Mouse (Mus musculus) limb, embryonic 15.5 days (tissue): Measurements from ENCODE around the gene Vcpkmt. TPM values are rescaled to one million over a fixed set of nuclear protein-coding genes. Genes with fewer than 3 reads are reported as not detected.
"Not testable (repeated sequence)": the region's sequence is repeated elsewhere in the genome, so short reads cannot be mapped to it uniquely, and the experiment has no call there.

ENCODE experiments used
- ATAC-seq: fragments of 200-750 bp; cut with Nextera tagmentation; 2 replicates; pipeline ENCODE4 v1.8.0; 2017; ENCODE audit warnings: low read depth, moderate TSS enrichment; ENCODE audit not compliant: insufficient number of reproducible peaks, low FRiP score, low TSS enrichment
- H3K27ac ChIP-seq: fragments of 300-500 bp; sonication (generic); 2 replicates; pipeline ENCODE4 v1.5.1; 2015; ENCODE audit warnings: moderate library complexity, mild to moderate bottlenecking, inconsistent platforms
- H3K27me3 ChIP-seq: fragments of 300-500 bp; sonication (generic); 2 replicates; pipeline ENCODE4 v1.6.1; 2015; ENCODE audit warnings: inconsistent platforms
- H3K36me3 ChIP-seq: fragments of 300-500 bp; sonication (generic); 2 replicates; pipeline ENCODE4 v1.6.1; 2015; ENCODE audit warnings: inconsistent platforms
- H3K4me1 ChIP-seq: fragments of 300-500 bp; sonication (generic); 2 replicates; pipeline ENCODE4 v1.6.1; 2015; ENCODE audit warnings: inconsistent platforms
- H3K4me2 ChIP-seq: fragments of 300-500 bp; sonication (generic); 2 replicates; pipeline ENCODE4 v1.6.1; 2015; ENCODE audit warnings: mild to moderate bottlenecking, inconsistent platforms
- H3K4me3 ChIP-seq: fragments of 300-500 bp; sonication (generic); 2 replicates; pipeline ENCODE4 v1.5.1; 2015; ENCODE audit warnings: mild to moderate bottlenecking, inconsistent platforms
- H3K9ac ChIP-seq: fragments of 300-500 bp; sonication (generic); 2 replicates; pipeline ENCODE4 v1.6.1; 2015; ENCODE audit warnings: inconsistent platforms
- H3K9me3 ChIP-seq: fragments of 300-500 bp; sonication (generic); 2 replicates; pipeline ENCODE4 v1.6.1; 2016; ENCODE audit warnings: inconsistent platforms
- WGBS: fragments of 180-500 bp; shearing (Covaris S2); methylation state at CpG from one replicate; pipeline ENCODE4 v1.1.7; 2015; 5-methylcytosine and 5-hydroxymethylcytosine counted together
- polyA plus RNA-seq: library from polyadenylated mRNA; unstranded; fragments of >200 nt; fragmentation: Nextera tagmentation; extraction: Ambion mirVana; gene quantifications from 2 replicates; pipeline ENCODE4 v1.2.1, GENCODE M21; 2015

Vcpkmt gene
- polyA plus RNA-seq = 29.4 TPM in 2 replicates

- peaks cover 41% of the 10 kb centered on the region for H3K36me3 ChIP-seq
- H3K9ac ChIP-seq = peak within 1 kb of the TSS; percentile 74
- H3K27me3 ChIP-seq = no peaks in the 10 kb centered on the region
- H3K27ac ChIP-seq = peak within 1 kb of the TSS; percentile 78
- H3K4me3 ChIP-seq = peak within 1 kb of the TSS; percentile 68
- ATAC-seq = peak; percentile 91
- under 1% methylated on average over 56 of the region's 56 CpGs for WGBS
- H3K9me3 ChIP-seq = no peaks in the 10 kb centered on the region
- H3K4me1 ChIP-seq = peaks cover 8% of the 10 kb centered on the region
- H3K4me2 ChIP-seq = peak within 1 kb of the TSS; percentile 52
Observed at GRCm38 (mm10) chr12:69582613-69583269, at the start of gene Vcpkmt. Gene Vcpkmt, minus strand, starts transcription at chr12:69583028.

DNA sequence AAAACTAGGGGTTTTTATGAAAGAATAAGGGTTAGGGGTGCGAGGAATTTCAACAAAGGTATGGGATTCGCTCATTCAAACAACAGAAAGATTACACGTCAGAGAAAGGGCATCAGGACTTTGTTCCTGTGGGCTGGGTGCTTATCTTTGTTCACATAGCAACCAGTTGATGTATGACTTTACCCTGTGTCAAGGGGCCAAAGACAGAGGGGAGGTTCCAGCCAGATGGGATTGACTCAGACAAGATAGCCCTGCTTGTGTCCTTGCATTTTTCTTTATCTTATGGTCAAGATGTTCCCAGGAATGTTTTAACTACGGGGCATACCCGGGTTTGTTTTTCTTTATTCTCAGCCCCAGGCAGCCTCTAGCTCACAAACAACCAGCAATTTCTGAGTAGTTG lies 35.8 kb upstream of the Vcpkmt start:
- H3K4me2 ChIP-seq = not testable (repeated sequence)
- 92% methylated on average over 5 of the region's 5 CpGs for WGBS
- H3K36me3 ChIP-seq = peaks cover 24% of the 10 kb centered on the region

GRCm38 (mm10) chr12:69604367-69604766 lies 21.5 kb upstream of the Vcpkmt start:
- H3K4me2 ChIP-seq = no peak overlapping the region
- no peak overlapping the region for H3K27ac ChIP-seq
- no peaks in the 10 kb centered on the region for H3K4me1 ChIP-seq
- WGBS = 90% methylated on average over 2 of the region's 2 CpGs
- H3K9ac ChIP-seq = no peak overlapping the region
- H3K27me3 ChIP-seq = no peaks in the 10 kb centered on the region
- ATAC-seq = no peak
- peaks cover 28% of the 10 kb centered on the region for H3K36me3 ChIP-seq
- no peak overlapping the region for H3K4me3 ChIP-seq
- no peaks in the 10 kb centered on the region for H3K9me3 ChIP-seq

More for the DNA sequence above, 35.8 kb upstream of the Vcpkmt start:
- H3K27me3 ChIP-seq, H3K9ac ChIP-seq, H3K4me3 ChIP-seq, H3K9me3 ChIP-seq, H3K4me1 ChIP-seq, H3K27ac ChIP-seq, ATAC-seq: not testable (repeated sequence)

DNA sequence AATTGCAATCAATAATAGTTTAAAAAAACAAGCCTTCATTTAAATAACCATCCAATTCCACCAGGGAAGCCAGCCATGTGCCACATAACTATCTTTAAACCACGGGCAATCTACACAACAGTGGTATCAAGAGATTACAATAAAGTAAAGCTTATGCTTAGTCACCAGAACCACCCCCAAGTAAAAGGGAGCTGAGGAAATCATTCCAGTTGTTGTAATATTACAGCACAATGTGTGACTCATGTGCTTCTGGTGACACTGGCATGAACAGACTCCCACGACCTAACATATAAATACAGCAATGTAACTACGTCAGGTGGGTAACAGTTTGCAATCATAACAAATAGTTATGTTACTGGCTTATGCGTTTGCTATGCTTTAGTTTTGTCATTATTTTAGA lies 14.6 kb upstream of the Vcpkmt start:
- peaks cover 20% of the 10 kb centered on the region for H3K36me3 ChIP-seq
- no peaks in the 10 kb centered on the region for H3K4me1 ChIP-seq
- WGBS = 81% methylated on average over 4 of the region's 4 CpGs
- H3K9me3 ChIP-seq = no peaks in the 10 kb centered on the region
- H3K9ac ChIP-seq = no peak overlapping the region
- no peaks in the 10 kb centered on the region for H3K27me3 ChIP-seq
- H3K27ac ChIP-seq = no peak overlapping the region
- ATAC-seq = no peak
- no peak overlapping the region for H3K4me3 ChIP-seq
- H3K4me2 ChIP-seq = no peak overlapping the region

DNA sequence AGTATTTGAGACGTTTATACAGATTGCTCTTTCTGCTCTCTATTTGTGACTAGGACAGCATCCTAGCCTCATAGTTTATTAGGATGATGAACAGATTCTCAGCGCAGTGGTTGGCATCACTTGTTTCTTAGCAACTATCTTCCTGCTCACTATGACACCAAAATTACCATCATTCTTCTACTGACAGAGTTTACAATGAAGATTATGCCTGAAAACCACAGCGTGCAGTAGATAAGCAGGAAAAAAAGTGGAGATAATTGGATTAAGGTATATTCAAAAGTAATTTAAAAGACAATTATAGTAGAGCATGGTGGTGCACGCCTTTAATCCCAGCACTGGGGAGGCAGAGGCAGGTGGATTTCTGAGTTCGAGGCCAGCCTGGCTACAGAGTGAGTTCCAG lies 10.3 kb upstream of the Vcpkmt start:
- Histone ChIP-seq H3K4me3 (no peak overlapping the region), H3K4me2 (no peak overlapping the region), H3K27me3 (no peaks in the 10 kb centered on the region), H3K9me3 (no peaks in the 10 kb centered on the region), H3K4me1 (no peaks in the 10 kb centered on the region), H3K36me3 (peaks cover 44% of the 10 kb centered on the region), H3K9ac (no peak overlapping the region), H3K27ac (no peak overlapping the region)
- WGBS = 92% methylated on average over 5 of the region's 5 CpGs
- ATAC-seq = no peak

GRCm38 (mm10) chr12:69583270-69583629 lies 422 bp upstream of the Vcpkmt start:
- 48% methylated on average over 5 of the region's 5 CpGs for WGBS
- Histone ChIP-seq H3K36me3 (peaks cover 41% of the 10 kb centered on the region), H3K27me3 (no peaks in the 10 kb centered on the region), H3K27ac (peak overlapping the region; percentile 78), H3K4me3 (peak overlapping the region; percentile 68), H3K4me1 (peaks cover 8% of the 10 kb centered on the region), H3K9me3 (no peaks in the 10 kb centered on the region), H3K9ac (peak overlapping the region; percentile 74; the same call in 1 of the 2 replicates), H3K4me2 (peak overlapping the region; percentile 52)
- no peak for ATAC-seq

DNA sequence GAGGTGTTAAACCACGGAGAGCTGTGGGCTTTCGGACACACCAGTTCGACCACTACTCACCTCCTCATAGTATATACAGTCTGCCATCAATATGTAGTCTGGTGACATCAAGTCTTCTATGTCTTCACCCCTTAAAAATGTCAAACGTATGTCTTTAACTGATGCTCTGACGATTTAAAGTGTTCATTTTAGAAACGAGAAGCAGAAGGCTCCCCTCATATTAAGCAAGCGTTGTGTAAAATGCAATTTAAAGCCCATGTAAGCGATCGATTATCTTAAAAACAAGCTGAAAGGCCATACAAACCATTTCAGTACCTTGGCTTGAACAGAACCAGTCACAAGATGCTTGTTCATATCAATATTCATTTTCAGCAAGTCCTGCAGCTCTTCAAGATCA lies 614 bp downstream of the Vcpkmt start:
- ATAC-seq = no peak
- no peaks in the 10 kb centered on the region for H3K27me3 ChIP-seq
- H3K36me3 ChIP-seq = peaks cover 46% of the 10 kb centered on the region
- no peaks in the 10 kb centered on the region for H3K9me3 ChIP-seq
- H3K4me2 ChIP-seq = peak overlapping the region; percentile 52
- H3K9ac ChIP-seq = peak overlapping the region; percentile 74
- H3K4me1 ChIP-seq = peaks cover 8% of the 10 kb centered on the region
- WGBS = 16% methylated on average over 9 of the region's 9 CpGs
- peak overlapping the region; percentile 68 for H3K4me3 ChIP-seq
- peak overlapping the region; percentile 78 for H3K27ac ChIP-seq

GRCm38 (mm10) chr12:69579623-69580022 lies 3.2 kb downstream of the Vcpkmt start:
- WGBS = 92% methylated on average over 5 of the region's 5 CpGs
- Histone ChIP-seq H3K9ac (no peak overlapping the region), H3K27me3 (no peaks in the 10 kb centered on the region), H3K4me2 (no peak overlapping the region), H3K27ac (no peak overlapping the region), H3K9me3 (no peaks in the 10 kb centered on the region), H3K36me3 (peaks cover 38% of the 10 kb centered on the region), H3K4me1 (peaks cover 12% of the 10 kb centered on the region), H3K4me3 (no peak overlapping the region)
- no peak for ATAC-seq

GRCm38 (mm10) chr12:69576120-69576627 lies 6.7 kb downstream of the Vcpkmt start:
- Histone ChIP-seq H3K4me3 (no peak overlapping the region), H3K4me2 (no peak overlapping the region), H3K9me3 (no peaks in the 10 kb centered on the region), H3K4me1 (peaks cover 12% of the 10 kb centered on the region), H3K9ac (no peak overlapping the region), H3K36me3 (peaks cover 35% of the 10 kb centered on the region), H3K27ac (peak overlapping the region; percentile 40), H3K27me3 (no peaks in the 10 kb centered on the region)
- WGBS = 75% methylated on average over 9 of the region's 9 CpGs
- ATAC-seq = no peak

DNA sequence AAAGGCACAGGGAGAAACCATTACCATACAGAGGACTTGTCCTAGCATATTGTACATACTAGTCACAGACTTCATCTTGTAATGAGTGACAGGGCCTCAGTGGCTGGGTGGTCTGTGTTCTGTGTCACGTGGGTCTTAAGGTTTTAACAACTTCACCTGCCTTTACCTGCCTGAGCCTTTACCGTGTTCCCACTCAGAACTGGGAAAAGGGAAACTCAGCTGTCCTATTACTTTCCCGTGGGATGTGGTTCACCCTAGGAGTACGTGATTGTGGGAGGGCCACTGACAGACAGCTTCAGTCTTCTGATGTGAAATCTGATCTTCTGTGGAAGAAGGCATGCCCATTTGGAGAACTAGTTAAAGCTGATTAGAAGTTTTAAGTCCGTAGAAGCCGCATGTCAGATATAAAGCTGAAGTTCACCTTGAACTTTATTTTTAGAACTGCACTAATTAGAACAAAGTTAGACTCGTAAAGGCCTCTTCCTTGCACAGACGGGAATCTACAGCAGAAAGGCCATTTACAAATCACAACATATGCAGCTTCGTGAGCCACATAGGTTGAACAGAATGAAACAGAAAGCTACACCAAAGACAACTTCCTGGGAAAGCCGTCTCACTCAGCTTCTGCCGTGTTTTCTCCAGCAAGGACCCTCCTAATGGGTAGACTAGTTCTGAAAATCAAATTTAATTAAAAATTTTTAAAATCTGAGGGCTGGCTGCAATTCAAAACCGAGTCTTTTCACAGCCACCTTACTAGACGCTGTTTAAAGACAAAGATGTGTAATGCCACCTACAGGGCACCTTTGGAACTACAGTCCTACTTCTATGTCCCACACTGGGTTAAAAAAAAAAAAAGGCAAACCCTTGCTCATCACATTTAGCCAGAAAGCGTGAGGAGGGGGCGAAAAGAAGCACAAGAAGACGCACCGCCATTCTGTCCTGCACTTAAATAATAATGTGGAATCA lies 8.6 kb downstream of the Vcpkmt start:
- peaks cover 12% of the 10 kb centered on the region for H3K4me1 ChIP-seq
- ATAC-seq = peak; percentile 66; the same call in 1 of the 2 replicates
- peak overlapping the region; percentile 65 for H3K27ac ChIP-seq
- H3K4me3 ChIP-seq = peak overlapping the region; percentile 36
- no peak overlapping the region for H3K9ac ChIP-seq
- H3K27me3 ChIP-seq = no peaks in the 10 kb centered on the region
- peaks cover 28% of the 10 kb centered on the region for H3K36me3 ChIP-seq
- peak overlapping the region; percentile 43 for H3K4me2 ChIP-seq
- WGBS = 9% methylated on average over 17 of the region's 17 CpGs
- no peaks in the 10 kb centered on the region for H3K9me3 ChIP-seq

DNA sequence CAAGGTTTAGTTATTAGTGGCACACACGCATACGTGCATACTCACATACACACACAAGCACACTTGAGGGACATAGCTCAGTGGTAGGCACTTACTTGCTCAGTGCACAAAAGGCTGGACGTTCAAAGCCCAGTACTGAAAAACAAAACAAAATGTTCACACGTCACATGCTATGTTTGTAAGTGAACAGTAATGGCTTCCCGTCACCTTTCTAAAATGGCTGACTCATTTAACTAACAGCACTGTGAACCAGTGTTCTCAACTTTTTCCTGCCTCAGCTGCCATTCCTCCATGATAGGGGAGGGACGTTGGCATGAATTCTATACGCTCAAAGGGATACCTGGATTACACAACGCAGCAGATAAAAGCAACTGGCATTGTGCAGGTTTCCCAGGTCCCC lies 9.6 kb downstream of the Vcpkmt start:
- peak overlapping the region; percentile 65 for H3K27ac ChIP-seq

DNA sequence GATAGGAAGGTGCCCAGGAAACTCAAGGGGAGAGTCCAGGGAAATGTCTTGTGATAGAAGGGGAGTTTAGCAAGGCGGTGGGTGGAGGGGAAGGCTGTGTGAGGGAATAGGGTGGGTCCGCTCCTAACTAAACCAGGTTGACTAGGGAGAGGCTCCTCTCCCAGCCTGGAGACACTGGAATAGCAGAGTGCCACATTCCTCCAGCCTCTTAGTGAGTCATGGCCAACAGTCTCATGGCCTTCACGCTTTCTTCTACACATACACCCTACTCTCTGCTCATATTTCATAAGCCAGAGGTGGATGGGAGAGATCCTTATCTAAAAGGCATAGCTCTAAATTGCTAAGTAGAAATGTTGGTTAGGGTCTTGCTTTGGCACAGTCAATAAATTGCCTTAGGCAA lies 12.9 kb downstream of the Vcpkmt start:
- Histone ChIP-seq H3K27me3 (no peaks in the 10 kb centered on the region), H3K9ac (no peak overlapping the region), H3K4me1 (peaks cover 11% of the 10 kb centered on the region), H3K9me3 (no peaks in the 10 kb centered on the region), H3K36me3 (no peaks in the 10 kb centered on the region), H3K4me2 (no peak overlapping the region), H3K27ac (no peak overlapping the region), H3K4me3 (no peak overlapping the region)
- WGBS = 83% methylated on average over 3 of the region's 3 CpGs
- no peak for ATAC-seq

More for the DNA sequence above, 9.6 kb downstream of the Vcpkmt start:
- Histone ChIP-seq H3K9ac (no peak overlapping the region), H3K4me3 (no peak overlapping the region), H3K4me1 (peaks cover 12% of the 10 kb centered on the region), H3K27me3 (no peaks in the 10 kb centered on the region), H3K4me2 (no peak overlapping the region), H3K36me3 (peaks cover 20% of the 10 kb centered on the region), H3K9me3 (no peaks in the 10 kb centered on the region)
- WGBS = 91% methylated on average over 8 of the region's 8 CpGs
- no peak for ATAC-seq
